Mouse (Mus musculus): ENCODE results near the gene Fbxl13. TPM values are rescaled to one million over a fixed set of nuclear protein-coding genes. Genes with fewer than 3 reads are reported as not detected.
A peak's percentile ranks its signal among the peaks of the same experiment; 100 is the strongest.

Fbxl13 gene
- polyA plus RNA-seq, 1 experiment from 2014 or later = 0.29 TPM

GRCm38 (mm10) chr5:21542226-21542625 lies 103.2 kb downstream of the Fbxl13 start:
- no peak overlapping the region for H3K9ac ChIP-seq (replicated peaks; ENCODE audit: low read depth, low read length)
- ATAC-seq (ENCODE audit: insufficient number of reproducible peaks, insufficient read depth, low FRiP score, low read depth) = no peak
- H3K9me3 ChIP-seq (ENCODE audit: control insufficient read depth, low read depth, low read length) = no peaks in the 10 kb centered on the region
- H3K4me2 ChIP-seq (replicated peaks; ENCODE audit: low read depth, low read length) = no peak overlapping the region
- 65% methylated on average over 4 of the region's 4 CpGs for WGBS
- peaks cover 13% of the 10 kb centered on the region for H3K4me1 ChIP-seq (ENCODE audit: control insufficient read depth, insufficient read depth, low read length)
- no peak overlapping the region for H3K4me3 ChIP-seq (ENCODE audit: low read depth, low read length)
- H3K27ac ChIP-seq (ENCODE audit: low read length) = no peak overlapping the region
- no peaks in the 10 kb centered on the region for H3K36me3 ChIP-seq (ENCODE audit: control insufficient read depth, insufficient read depth, low read length)
- H3K27me3 ChIP-seq (ENCODE audit: control insufficient read depth, insufficient read depth, low read length) = no peaks in the 10 kb centered on the region

GRCm38 (mm10) chr5:21532921-21533320 lies 112.5 kb downstream of the Fbxl13 start:
- Histone ChIP-seq H3K4me2 (replicated peaks; ENCODE audit: low read depth, low read length) (no peak overlapping the region), H3K4me1 (ENCODE audit: control insufficient read depth, insufficient read depth, low read length) (peaks cover 6% of the 10 kb centered on the region; the same call in 1 of the 2 replicates), H3K9ac (replicated peaks; ENCODE audit: low read depth, low read length) (no peak overlapping the region), H3K9me3 (ENCODE audit: control insufficient read depth, low read depth, low read length) (no peaks in the 10 kb centered on the region), H3K4me3 (ENCODE audit: low read depth, low read length) (no peak overlapping the region), H3K36me3 (ENCODE audit: control insufficient read depth, insufficient read depth, low read length) (no peaks in the 10 kb centered on the region), H3K27ac (ENCODE audit: low read length) (no peak overlapping the region), H3K27me3 (ENCODE audit: control insufficient read depth, insufficient read depth, low read length) (no peaks in the 10 kb centered on the region)
- no peak for ATAC-seq (ENCODE audit: insufficient number of reproducible peaks, insufficient read depth, low FRiP score, low read depth)
- 83% methylated on average over 5 of the region's 5 CpGs for WGBS

GRCm38 (mm10) chr5:21532126-21532525 lies 113.3 kb downstream of the Fbxl13 start:
- no peaks in the 10 kb centered on the region for H3K9me3 ChIP-seq (ENCODE audit: control insufficient read depth, low read depth, low read length)
- no peak overlapping the region for H3K27ac ChIP-seq (ENCODE audit: low read length)
- no peak overlapping the region for H3K9ac ChIP-seq (replicated peaks; ENCODE audit: low read depth, low read length)
- H3K27me3 ChIP-seq (ENCODE audit: control insufficient read depth, insufficient read depth, low read length) = no peaks in the 10 kb centered on the region
- no peaks in the 10 kb centered on the region for H3K36me3 ChIP-seq (ENCODE audit: control insufficient read depth, insufficient read depth, low read length)
- 91% methylated on average over 2 of the region's 2 CpGs for WGBS
- no peak for ATAC-seq (ENCODE audit: insufficient number of reproducible peaks, insufficient read depth, low FRiP score, low read depth)
- peaks cover 6% of the 10 kb centered on the region; the same call in 1 of the 2 replicates for H3K4me1 ChIP-seq (ENCODE audit: control insufficient read depth, insufficient read depth, low read length)
- no peak overlapping the region for H3K4me3 ChIP-seq (ENCODE audit: low read depth, low read length)
- H3K4me2 ChIP-seq (replicated peaks; ENCODE audit: low read depth, low read length) = no peak overlapping the region

DNA sequence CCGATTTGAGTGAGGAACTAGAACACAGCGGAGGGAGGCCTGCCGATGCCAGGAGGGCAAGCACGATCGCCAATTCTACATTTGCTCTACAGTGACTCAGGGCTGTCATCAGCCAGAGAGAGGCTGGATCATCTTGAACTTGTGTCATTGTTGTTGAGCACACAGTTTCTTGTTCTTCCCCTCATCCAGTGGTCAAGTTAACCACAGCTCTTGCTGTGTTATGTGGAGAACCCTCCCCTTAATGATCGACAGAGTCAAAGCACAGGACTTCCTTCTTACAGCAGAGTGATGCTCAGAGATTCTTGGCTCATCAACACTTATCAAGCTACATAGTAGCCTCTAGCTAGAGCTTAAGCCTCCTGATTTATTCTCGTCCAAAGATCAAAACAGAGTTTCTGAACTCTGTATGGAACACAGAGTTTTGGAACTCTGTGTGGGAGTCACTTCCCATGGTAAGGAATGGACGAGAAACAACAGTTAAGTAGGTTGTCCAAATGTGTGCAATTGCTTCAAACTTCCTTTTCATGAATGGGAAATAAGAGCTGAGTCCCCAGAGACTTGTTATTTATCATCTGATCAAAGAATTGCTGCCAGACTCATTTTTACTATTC lies 116.2 kb downstream of the Fbxl13 start:
- Histone ChIP-seq H3K9ac (replicated peaks; ENCODE audit: low read depth, low read length) (no peak overlapping the region), H3K9me3 (ENCODE audit: control insufficient read depth, low read depth, low read length) (no peaks in the 10 kb centered on the region), H3K27me3 (ENCODE audit: control insufficient read depth, insufficient read depth, low read length) (no peaks in the 10 kb centered on the region), H3K4me2 (replicated peaks; ENCODE audit: low read depth, low read length) (no peak overlapping the region), H3K4me1 (ENCODE audit: control insufficient read depth, insufficient read depth, low read length) (peaks cover 6% of the 10 kb centered on the region; the same call in 1 of the 2 replicates), H3K27ac (ENCODE audit: low read length) (peak overlapping the region; percentile 40; the same call in 1 of the 2 replicates), H3K4me3 (ENCODE audit: low read depth, low read length) (no peak overlapping the region), H3K36me3 (ENCODE audit: control insufficient read depth, insufficient read depth, low read length) (no peaks in the 10 kb centered on the region)
- WGBS = 81% methylated on average over 8 of the region's 8 CpGs
- no peak for ATAC-seq (ENCODE audit: insufficient number of reproducible peaks, insufficient read depth, low FRiP score, low read depth)

GRCm38 (mm10) chr5:21528068-21528842 lies 117.2 kb downstream of the Fbxl13 start:
- Histone ChIP-seq H3K9ac (replicated peaks; ENCODE audit: low read depth, low read length) (no peak overlapping the region), H3K4me1 (ENCODE audit: control insufficient read depth, insufficient read depth, low read length) (peaks cover 6% of the 10 kb centered on the region; the same call in 1 of the 2 replicates), H3K27me3 (ENCODE audit: control insufficient read depth, insufficient read depth, low read length) (no peaks in the 10 kb centered on the region), H3K36me3 (ENCODE audit: control insufficient read depth, insufficient read depth, low read length) (no peaks in the 10 kb centered on the region), H3K27ac (ENCODE audit: low read length) (peak overlapping the region; percentile 82), H3K9me3 (ENCODE audit: control insufficient read depth, low read depth, low read length) (no peaks in the 10 kb centered on the region), H3K4me3 (ENCODE audit: low read depth, low read length) (no peak overlapping the region), H3K4me2 (replicated peaks; ENCODE audit: low read depth, low read length) (no peak overlapping the region)
- 68% methylated on average over 15 of the region's 15 CpGs for WGBS
- peak; percentile 82; the same call in 1 of the 2 replicates for ATAC-seq (ENCODE audit: insufficient number of reproducible peaks, insufficient read depth, low FRiP score, low read depth)

GRCm38 (mm10) chr5:21527488-21527911 lies 117.9 kb downstream of the Fbxl13 start:
- H3K9ac ChIP-seq (replicated peaks; ENCODE audit: low read depth, low read length) = no peak overlapping the region
- no peaks in the 10 kb centered on the region for H3K9me3 ChIP-seq (ENCODE audit: control insufficient read depth, low read depth, low read length)
- peak overlapping the region; percentile 82 for H3K27ac ChIP-seq (ENCODE audit: low read length)
- H3K27me3 ChIP-seq (ENCODE audit: control insufficient read depth, insufficient read depth, low read length) = no peaks in the 10 kb centered on the region
- H3K36me3 ChIP-seq (ENCODE audit: control insufficient read depth, insufficient read depth, low read length) = no peaks in the 10 kb centered on the region
- peaks cover 6% of the 10 kb centered on the region; the same call in 1 of the 2 replicates for H3K4me1 ChIP-seq (ENCODE audit: control insufficient read depth, insufficient read depth, low read length)
- no peak overlapping the region for H3K4me3 ChIP-seq (ENCODE audit: low read depth, low read length)
- no peak overlapping the region for H3K4me2 ChIP-seq (replicated peaks; ENCODE audit: low read depth, low read length)
- 59% methylated on average over 4 of the region's 4 CpGs for WGBS
- no peak for ATAC-seq (ENCODE audit: insufficient number of reproducible peaks, insufficient read depth, low FRiP score, low read depth)

DNA sequence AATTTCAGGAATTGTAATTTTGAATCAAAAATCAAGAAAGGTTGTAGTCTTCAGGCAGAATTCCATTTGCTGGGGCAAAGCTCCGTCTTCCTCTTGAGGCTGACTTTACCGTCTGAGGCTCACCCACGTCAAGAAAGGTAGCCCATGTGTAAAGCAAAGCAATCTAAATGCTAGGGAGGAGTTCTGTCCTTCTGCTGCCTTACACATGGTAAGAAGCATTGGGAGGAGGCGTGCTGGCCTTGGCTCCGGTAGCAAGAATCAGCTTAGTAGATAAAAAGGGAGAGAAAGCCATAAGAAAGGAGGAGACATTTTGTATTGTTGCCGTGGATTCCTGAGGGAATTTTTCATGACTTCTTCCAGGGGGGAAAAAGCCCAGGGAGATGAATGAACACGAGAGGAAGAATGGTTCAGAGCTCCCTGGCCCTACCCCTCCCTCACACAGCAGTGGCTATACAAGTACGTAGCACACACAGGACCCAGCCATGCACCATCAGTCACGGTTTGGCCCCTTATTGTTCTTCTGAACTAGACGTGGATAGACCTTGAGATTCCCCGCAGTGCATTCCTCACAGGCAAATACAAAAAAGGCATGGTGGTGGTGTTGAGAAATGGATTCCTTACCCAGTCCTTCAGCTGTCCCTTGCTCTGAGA lies 118.5 kb downstream of the Fbxl13 start:
- H3K4me2 ChIP-seq (replicated peaks; ENCODE audit: low read depth, low read length) = no peak overlapping the region
- no peak overlapping the region for H3K9ac ChIP-seq (replicated peaks; ENCODE audit: low read depth, low read length)
- H3K4me3 ChIP-seq (ENCODE audit: low read depth, low read length) = no peak overlapping the region
- H3K9me3 ChIP-seq (ENCODE audit: control insufficient read depth, low read depth, low read length) = no peaks in the 10 kb centered on the region
- H3K4me1 ChIP-seq (ENCODE audit: control insufficient read depth, insufficient read depth, low read length) = peaks cover 6% of the 10 kb centered on the region; the same call in 1 of the 2 replicates
- peak overlapping the region; percentile 55 for H3K27ac ChIP-seq (ENCODE audit: low read length)
- no peaks in the 10 kb centered on the region for H3K27me3 ChIP-seq (ENCODE audit: control insufficient read depth, insufficient read depth, low read length)
- ATAC-seq (ENCODE audit: insufficient number of reproducible peaks, insufficient read depth, low FRiP score, low read depth) = no peak
- H3K36me3 ChIP-seq (ENCODE audit: control insufficient read depth, insufficient read depth, low read length) = no peaks in the 10 kb centered on the region
- 71% methylated on average over 11 of the region's 11 CpGs for WGBS

DNA sequence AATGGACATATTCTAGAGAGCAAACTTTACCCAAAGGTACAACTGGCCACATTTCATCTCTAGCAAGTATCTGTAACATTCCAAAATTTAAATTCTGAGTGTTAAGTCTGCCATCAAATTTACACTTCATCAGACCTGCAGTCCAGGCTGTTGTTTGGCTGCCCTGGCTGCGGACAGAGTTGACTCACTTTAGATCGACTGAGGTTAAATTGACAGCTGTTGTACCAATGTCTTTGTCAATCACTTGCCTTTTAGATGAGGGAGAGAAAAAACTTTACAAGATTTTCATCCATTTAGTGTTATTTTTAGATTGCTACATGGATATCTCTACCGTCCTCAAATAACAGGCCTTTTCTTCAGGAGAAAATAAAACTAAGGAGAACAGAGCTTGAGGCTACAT lies 126.3 kb downstream of the Fbxl13 start:
- Histone ChIP-seq H3K36me3 (ENCODE audit: control insufficient read depth, insufficient read depth, low read length) (no peaks in the 10 kb centered on the region), H3K27me3 (ENCODE audit: control insufficient read depth, insufficient read depth, low read length) (no peaks in the 10 kb centered on the region), H3K9me3 (ENCODE audit: control insufficient read depth, low read depth, low read length) (no peaks in the 10 kb centered on the region), H3K9ac (replicated peaks; ENCODE audit: low read depth, low read length) (no peak overlapping the region), H3K4me1 (ENCODE audit: control insufficient read depth, insufficient read depth, low read length) (no peaks in the 10 kb centered on the region), H3K27ac (ENCODE audit: low read length) (no peak overlapping the region), H3K4me3 (ENCODE audit: low read depth, low read length) (no peak overlapping the region), H3K4me2 (replicated peaks; ENCODE audit: low read depth, low read length) (no peak overlapping the region)
- ATAC-seq (ENCODE audit: insufficient number of reproducible peaks, insufficient read depth, low FRiP score, low read depth) = no peak
- WGBS = 85% methylated on average over 3 of the region's 3 CpGs
